Mouse (Mus musculus): ENCODE measurements at regions not wholly inside any gene's neighbourhood (a gene's known extent, or its start where the extent isn't known, plus 50 kb on each side); places are given as distances from the start of the nearest gene placed in this dataset.

DNA sequence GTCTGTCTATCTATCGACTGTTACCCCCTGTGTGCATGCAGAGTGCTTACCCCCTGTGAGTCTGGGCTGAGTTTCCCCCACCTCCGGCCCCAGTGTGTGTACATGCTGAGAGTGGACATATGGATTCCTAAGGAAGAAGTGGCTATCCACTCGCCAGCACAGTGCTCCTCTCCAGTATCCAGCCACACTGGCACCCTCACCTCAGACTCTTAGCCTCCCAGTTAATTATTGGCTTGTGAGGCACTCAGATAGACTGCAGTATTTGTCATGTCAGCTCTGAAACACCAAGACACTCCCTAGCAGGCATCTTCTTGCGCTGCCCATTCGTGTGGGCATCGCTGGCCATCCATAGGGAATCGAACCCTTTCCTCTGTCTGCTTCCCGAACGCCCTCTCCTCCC, 189.0 kb upstream of the Runx1 start:
- DNase-seq (ENCODE audit: low spot score), result no peak

GRCm38 (mm10) chr16:93013881-93014280, 187.9 kb upstream of the Runx1 start:
- DNase-seq (ENCODE audit: low spot score), result no peak

DNA sequence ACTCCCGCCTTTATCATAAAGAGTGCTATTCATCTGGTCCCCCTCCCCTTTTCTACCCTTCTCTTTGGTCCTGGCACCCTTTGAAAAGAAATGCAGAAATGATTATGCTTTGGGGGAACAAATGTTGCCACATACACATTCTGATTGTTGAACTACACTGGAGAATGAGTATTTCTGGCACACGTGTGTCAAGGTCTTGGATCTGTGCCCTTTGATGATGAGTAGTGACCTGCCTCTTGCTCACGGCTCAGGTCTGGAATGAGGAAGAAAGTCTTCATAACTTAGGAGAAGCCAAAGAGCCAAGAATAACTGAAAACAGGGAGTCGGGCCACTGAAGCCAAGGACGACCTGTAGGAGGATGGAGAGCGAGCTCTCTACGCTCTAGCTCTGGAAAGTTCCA, 187.3 kb upstream of the Runx1 start:
- DNase-seq (ENCODE audit: low spot score), result no peak

- DNase-seq (ENCODE audit: low spot score), result no peak
Measured at GRCm38 (mm10) chr16:93011474-93011873, 185.5 kb upstream of the Runx1 start.

DNA sequence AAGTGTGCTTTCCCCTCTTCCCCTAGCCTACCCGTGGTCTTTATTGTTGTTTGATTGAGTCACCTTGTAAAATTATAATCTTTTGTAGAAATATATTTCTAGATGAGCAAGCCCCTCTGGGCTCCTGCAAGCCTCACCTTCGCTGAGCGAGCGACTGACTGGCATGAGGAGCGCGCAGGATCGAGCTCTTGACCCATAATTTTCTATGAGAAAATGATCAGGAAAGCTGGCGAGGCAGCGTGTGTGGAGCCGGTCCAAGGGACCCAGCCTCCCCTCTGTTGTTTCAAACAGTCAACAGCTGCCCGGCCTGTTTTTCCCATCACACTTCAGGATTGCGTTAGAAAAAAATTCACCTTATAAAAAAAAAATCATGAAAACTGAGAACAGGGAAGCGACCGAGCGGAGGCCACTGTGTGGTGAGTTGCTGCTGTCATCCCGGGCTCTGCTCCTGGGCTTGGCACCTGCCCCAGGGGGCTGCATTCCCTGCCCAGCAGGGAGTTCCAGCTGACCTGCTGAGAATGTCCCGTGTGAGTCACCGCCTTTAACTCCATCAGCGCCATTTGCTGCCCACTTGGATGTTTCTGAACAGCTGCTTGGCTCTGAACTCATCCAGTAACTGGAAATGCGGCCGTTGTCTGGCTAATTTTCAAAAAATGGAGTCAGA, 180.5 kb upstream of the Runx1 start:
- DNase-seq (ENCODE audit: low spot score), result no peak

- DNase-seq (ENCODE audit: low spot score), result peak; percentile 12
Measured at GRCm38 (mm10) chr16:93005470-93005869, 179.5 kb upstream of the Runx1 start.

DNA sequence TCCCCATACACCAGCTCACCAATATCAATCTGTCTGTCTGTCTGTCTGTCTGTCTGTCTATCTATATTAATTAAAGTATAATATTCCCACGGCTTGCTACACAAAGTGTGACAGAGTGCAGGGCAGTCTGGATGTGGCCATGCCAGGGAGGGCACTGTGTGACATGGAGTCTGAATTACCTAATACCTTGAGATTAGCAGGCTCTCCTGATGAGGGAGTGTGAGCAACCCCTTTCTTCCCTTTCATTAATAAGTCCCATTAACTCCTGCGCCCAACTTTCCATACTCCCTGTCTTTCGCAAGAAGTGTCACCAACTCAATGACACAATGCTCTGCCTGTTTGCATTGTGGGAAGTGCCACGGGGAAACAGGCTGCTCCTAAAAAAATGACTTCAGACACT, 177.9 kb upstream of the Runx1 start:
- DNase-seq (ENCODE audit: low spot score), result no peak

DNA sequence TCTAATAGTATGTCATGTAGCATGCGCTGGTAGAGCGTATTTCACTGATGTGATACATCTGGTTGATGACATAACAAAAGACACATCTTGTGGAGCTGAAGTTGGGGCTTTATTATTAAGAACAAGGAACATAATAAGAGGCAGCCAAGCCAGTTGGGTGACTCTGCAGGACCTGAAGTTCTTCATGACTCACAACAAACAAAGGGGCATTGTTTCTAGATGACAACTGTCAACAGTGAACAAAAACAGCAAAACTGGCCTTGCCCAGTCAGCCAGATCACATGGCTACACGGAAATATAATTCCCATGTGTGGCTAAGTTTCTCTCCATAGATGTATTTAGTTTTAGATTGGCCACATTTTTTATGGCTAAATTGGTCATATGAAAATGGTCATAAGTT, 172.7 kb upstream of the Runx1 start:
- DNase-seq (ENCODE audit: low spot score), result no peak

DNA sequence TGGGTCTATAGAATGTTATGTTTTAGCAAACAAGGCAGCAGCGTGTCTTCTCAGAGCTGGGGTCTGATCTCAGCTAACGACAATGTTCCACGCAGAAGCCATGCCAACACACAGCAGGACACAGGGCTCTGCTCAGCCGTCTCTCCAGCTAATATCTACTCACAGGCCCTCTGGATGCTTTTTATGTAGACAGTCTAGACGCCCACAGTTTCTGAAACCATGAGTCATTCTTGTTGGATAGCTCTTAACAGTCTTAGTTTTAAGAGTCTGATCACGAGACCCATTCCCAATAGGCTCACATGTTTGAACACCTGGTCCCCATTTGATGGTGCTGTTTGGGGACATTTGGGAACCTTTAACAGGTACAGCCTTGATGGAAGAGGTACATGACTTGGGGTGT, 171.7 kb upstream of the Runx1 start:
- no peak for DNase-seq (ENCODE audit: low spot score)

DNA sequence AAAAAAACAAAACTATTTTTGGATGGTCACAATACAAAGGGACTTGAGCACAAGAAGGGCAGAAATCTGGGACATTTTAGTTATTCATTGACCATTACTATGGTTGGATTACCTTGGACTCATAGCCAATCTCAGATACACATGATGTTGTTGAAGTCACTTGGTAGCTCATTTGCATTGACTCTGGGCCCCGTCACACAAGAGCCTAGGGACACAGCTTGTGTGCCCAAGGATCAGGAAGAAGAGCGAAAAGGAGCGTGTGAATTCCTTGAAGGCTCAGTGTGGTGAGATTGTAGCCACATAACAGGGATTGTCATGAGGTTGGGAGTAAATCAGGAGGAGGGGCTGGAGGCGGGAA, 170.0 kb upstream of the Runx1 start:
- no peak for DNase-seq (ENCODE audit: low spot score)

DNA sequence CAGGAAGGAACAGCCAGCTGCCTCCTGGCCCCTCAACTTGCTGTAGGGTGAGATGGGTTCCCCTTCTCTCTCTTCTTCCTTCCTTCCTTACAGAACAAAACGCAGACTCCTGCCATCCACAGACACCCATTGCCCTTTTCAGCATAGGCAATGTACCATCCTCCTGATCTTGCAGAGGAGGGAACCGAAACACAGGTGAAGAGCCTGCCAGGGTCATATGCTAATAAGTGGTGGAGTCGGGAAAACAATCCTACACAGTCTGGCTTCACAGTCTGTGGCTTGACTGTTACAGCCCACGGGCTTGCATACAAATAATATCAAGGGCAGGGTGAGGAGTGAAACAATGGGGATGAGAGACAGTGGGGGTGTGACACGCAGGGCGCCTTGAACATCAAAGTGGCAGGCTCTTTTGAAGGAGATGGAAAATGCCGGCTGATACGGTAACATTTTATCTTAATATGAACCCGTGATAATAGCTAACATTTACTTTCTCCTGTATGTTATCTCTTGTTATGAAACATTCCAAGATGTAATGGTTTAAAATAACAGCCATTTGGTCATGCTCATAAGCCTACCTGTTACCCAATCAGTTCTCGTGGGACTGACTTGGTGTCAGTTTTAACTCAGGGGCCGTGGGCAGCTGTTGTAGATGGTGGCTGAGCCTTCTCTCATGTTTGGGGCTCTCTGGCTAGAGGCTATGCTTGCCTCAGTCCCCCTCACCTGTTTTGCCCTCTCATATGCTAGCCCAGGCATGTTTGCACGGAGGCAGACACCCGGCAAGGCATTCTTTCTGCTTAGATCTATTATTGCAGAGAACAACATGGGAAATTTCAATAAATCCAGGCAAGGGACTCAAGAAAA, 169.4 kb upstream of the Runx1 start:
- DNase-seq (ENCODE audit: low spot score), result no peak

DNA sequence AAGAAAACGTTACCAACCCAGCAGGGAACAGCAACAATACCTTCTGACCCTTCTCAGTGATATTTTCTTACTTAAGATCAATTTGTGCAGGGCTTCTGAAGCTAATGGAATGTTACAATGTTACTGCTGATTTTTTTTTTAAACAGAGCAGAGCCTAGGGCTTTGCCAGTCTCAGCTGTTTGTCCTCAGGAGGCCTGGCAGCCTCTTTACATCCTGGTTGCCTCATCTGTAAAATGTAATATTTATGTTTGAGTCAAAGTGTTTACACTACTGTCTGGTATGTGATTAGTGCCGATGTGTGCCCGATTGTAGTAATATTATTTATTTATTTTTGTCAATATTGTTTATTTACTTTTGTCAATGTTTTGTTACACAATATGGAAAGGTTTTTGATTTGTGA, 166.9 kb upstream of the Runx1 start:
- no peak for DNase-seq (ENCODE audit: low spot score)

DNA sequence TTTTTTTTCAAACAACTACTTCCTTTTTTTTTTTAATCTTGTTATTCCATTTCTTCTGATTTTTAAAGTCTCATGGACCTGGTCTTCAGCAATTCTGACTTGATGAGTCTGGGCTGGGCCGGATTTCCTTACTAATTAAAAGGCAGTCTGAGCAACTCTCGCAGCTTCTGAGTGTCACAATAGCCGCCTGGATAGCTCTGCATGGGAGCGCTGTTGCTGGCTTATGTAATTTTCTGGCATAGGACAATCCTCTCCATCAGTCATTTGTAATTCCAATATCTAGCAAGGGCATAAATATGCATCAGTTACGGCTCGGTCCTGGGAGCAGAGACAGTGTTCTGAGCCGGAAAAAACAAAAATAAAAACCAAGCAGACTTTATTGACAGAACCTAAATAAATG, 165.5 kb upstream of the Runx1 start:
- DNase-seq (ENCODE audit: low spot score), result no peak

DNA sequence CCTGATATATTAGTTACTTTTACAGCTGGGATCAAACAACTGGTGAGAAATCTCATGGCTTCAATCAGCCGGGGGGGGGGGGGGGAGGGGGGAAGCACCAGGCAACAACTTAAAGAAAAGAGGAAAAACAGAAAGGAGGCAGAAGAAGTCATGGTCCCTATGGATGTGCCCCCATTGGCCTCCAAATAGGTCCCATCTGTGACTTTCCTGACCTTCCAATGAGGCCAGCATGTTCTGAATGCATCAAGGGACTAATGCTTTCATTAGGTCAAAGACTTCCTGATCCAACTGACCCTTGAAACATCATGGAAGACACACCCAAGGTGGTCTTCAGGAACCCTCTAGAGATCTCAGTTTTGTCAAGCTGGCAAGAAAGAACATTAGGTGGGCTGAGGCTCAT, 162.5 kb upstream of the Runx1 start:
- DNase-seq (ENCODE audit: low spot score), result no peak

- DNase-seq (ENCODE audit: low spot score), result no peak
Measured at GRCm38 (mm10) chr16:92988000-92988399, 162.1 kb upstream of the Runx1 start.

- no peak for DNase-seq (ENCODE audit: low spot score)
Measured at GRCm38 (mm10) chr16:92985768-92986167, 159.8 kb upstream of the Runx1 start.

GRCm38 (mm10) chr16:92982934-92983333, 157.0 kb upstream of the Runx1 start:
- no peak for DNase-seq (ENCODE audit: low spot score)

- DNase-seq (ENCODE audit: low spot score), result peak; percentile 33
Measured at GRCm38 (mm10) chr16:92979620-92980330, 153.8 kb upstream of the Runx1 start.

DNA sequence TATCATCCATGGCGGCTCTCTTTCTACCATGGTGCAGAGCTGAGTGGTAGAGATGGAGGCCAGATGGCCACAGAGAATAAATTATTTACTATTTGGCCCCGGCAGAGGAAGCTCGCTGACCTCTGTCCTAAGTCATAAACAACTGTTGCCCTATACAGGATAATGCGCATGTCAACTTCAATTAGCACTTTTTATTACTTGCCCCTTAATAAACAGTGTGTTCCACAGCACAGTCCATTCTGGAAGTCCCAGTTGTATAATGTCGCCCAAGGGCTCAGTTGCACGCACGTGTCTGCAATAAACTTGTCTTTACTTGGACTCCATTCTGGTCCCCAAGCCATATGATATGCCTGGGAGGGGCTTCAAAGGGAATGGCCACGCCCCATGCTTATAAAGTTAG, 150.1 kb upstream of the Runx1 start:
- no peak for DNase-seq (ENCODE audit: low spot score)

GRCm38 (mm10) chr16:92975090-92975489, 149.1 kb upstream of the Runx1 start:
- no peak for DNase-seq (ENCODE audit: low spot score)

DNA sequence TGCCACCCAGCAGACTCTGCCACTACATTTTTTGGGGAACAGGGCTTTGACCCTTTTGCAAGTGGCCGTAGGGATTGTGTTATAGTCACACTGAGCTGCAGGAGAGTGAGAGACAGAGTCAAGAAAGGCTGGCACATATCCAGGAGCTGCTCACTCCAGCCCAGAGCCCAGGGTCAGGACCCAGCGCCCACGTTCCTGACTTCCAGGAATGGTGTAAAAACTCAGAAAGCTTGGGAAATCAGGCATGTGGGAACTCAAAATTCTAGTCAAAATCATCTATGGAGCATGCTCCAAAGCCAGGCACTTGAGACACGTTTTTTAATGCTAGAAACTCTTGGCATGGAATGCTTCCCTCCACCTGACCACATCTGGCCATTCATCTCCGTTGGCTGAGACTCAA, 146.7 kb upstream of the Runx1 start:
- DNase-seq (ENCODE audit: low spot score), result no peak

DNA sequence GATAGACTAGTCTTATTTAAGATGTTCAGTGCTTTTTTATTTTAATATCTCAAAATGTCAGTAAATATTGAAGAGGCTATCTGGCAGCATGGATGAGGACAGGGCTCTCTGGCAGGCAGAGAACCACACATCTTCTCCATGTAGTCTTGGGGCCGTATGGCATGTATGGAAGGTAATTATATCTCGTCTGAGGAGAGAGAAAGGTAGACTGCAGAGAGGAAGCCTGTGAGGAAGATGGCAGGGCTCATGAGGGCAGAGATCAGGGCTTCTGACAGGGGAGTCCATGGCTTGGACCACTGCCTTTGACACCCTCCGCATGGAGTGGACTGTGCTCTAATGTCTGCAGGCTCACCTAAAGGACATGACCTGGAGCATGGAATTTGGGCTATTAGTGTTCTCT, 146.0 kb upstream of the Runx1 start:
- no peak for DNase-seq (ENCODE audit: low spot score)

DNA sequence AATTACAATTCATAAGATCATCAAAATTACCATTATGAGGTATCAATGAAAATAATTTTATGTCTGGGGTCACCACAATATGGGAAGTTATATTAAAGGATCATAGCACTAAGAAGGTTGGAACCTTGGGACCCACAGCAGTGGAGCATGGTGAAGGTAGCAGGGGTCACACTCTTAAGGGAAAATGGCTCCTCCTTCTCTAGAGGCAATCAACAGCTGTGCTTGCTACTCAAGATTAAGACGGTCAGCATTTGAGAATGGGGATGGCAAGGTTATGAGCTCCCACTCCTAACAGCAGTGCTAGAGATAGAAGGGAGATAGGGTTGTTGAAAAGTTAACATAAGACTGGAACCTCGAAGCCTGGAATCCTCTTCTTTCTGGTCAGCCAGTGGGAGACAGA, 144.6 kb upstream of the Runx1 start:
- DNase-seq (ENCODE audit: low spot score), result no peak
